Mouse (Mus musculus) cerebellum, adult 2 months (tissue): ENCODE measurements at regions not wholly inside any gene's neighbourhood (a gene's known extent, or its start where the extent isn't known, plus 50 kb on each side); places are given as distances from the start of the nearest gene placed in this dataset.

Source experiments
- CTCF ChIP-seq: fragments of 200-500 bp; IDR thresholded peaks from 2 replicates; pipeline ENCODE4 v1.5.1; 2011; ENCODE audit warnings: low read depth, mild to moderate bottlenecking, control low read depth, low read length, moderate library complexity, borderline replicate concordance; ENCODE audit not compliant: insufficient read depth
- POLR2A ChIP-seq: fragments of 200-500 bp; IDR thresholded peaks from 2 replicates; pipeline ENCODE4 v1.6.1; 2011; ENCODE audit warnings: low read length, control low read depth, borderline replicate concordance; ENCODE audit not compliant: insufficient read depth

DNA sequence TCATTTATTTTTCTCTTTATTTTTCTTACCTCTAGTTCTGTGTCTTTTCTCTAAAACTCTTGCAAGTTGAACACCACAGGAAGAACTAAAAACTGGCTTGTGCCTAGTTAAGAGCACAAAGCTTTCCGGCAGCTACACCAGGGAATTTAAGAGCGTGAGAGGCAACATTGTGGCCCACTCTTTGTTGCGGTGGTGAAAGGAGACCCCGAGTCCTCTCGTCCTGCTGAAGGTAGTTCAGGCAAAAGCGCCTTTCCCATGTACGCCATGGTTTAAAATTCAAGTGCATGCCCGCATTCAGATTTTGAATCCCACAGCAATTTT, 142.4 kb downstream of the Ascl1 start:
- TF ChIP-seq CTCF (no peak), POLR2A (no peak)
